Mouse (Mus musculus) T-helper 17 cell (primary cell): ENCODE measurements around the gene Btbd7.

Experiments used
- in situ Hi-C, 2 experiments: fragments of 300-600 bp; cut with MboI, MseI; formaldehyde crosslinking; loops; 1 replicate in 1 of 2; 2 replicates in 1 of 2; pipeline ENCODE4 v1.15.1; 2025; ENCODE audit warnings: high pct_unique_total_duplicates in 2 of 2

Btbd7 gene

DNA sequence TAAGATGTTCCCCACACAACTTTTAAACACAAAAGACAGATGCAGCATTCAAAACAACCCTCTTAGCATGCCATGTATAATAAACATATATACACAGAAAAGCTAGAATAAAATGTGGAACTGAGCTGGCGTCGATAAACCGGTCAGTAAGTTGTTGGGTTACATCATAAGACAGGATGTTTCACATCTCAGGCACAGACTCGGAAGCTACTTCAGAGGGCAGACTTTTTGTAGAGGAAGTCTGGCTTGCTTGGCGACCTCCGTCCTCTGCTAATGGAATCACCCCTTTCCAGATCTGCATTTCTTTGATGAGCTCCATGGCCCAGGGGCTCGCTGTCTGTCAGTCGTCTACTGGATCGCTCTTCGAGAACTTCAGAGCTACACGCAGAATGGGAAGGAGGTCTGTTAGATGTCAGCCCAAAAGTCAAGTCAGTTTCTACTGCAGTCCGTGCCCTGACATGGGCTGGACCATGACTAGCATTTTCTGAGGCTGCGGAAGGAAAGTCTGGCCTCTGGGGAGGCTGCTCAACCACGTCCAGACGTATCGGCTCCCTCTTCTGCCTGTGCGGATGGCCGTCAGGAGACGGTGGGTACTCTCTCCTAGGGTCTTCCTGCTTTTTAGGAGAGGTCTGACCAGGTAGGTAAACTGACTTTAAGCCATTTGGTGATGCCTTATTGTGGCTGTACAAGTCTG is 93.2 kb downstream of the Btbd7 start:
- in situ Hi-C loops: no loop called here

- in situ Hi-C loops: no loop called here
These were observed 95.4 kb downstream of the Btbd7 start for GRCm38 (mm10) chr12:102782841-102783240.

DNA sequence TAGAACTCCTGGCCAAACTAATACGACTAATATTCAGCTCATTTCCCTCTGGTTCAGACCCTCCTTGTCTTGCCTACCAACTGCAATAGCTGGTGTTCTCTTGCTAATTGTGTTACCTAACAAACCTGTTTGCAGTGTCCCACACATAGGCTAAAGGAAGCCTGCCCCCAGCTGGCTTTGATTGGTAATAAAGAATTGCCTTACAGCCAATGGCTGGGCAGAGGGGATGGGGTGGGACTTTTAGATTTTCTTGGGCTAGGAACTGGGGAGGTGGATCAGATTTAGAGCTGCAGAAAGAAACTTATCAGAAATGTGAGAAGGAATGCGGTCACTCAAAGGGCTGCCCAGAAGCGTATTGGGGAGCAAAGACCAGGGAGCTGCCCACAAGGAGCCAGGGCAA is 98.8 kb downstream of the Btbd7 start:
- in situ Hi-C loops: no loop called here

DNA sequence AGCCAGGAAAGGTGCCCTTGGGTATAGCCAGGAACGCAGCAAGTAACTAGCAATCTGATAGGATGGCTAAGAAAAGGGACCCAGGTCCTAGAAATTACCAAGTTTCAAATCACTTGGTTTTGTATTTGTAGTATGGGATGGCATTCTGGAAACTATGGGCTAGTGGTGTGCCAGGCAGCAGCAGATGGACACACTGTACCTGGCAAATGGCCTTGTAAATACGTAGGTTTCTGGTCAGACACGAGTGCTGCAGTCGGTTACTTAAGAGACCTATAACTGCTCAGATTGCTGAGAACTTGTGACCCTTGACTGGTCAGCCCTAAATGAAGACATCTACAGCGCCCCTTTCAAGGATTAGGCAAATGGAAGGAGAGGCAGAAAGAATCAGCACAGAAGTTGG is 100.1 kb downstream of the Btbd7 start:
- in situ Hi-C loops: no loop called here

GRCm38 (mm10) chr12:102776035-102776434 is 102.2 kb downstream of the Btbd7 start:
- in situ Hi-C loops: no loop called here

- in situ Hi-C loops: loop anchor here in 1 of 2 experiments (25.0 kb wide), 1 partner anchor 1685 kb away; the partner anchor contains the start of gene Ppp4r3a
These were observed 105.6 kb downstream of the Btbd7 start for GRCm38 (mm10) chr12:102772676-102773075.

GRCm38 (mm10) chr12:102771601-102772000 is 106.7 kb downstream of the Btbd7 start:
- in situ Hi-C loops: loop anchor here in 1 of 2 experiments (25.0 kb wide), 1 partner anchor 1684 kb away; the partner anchor contains the start of gene Ppp4r3a

GRCm38 (mm10) chr12:102769000-102769399 is 109.3 kb downstream of the Btbd7 start:
- in situ Hi-C loops: loop anchor here (5.0 to 25.0 kb wide), 2 partner anchors 108 to 1682 kb away; partner anchors contain the start of genes Btbd7 (in 1 of the 2) and Ppp4r3a (in 1 of the 2)

DNA sequence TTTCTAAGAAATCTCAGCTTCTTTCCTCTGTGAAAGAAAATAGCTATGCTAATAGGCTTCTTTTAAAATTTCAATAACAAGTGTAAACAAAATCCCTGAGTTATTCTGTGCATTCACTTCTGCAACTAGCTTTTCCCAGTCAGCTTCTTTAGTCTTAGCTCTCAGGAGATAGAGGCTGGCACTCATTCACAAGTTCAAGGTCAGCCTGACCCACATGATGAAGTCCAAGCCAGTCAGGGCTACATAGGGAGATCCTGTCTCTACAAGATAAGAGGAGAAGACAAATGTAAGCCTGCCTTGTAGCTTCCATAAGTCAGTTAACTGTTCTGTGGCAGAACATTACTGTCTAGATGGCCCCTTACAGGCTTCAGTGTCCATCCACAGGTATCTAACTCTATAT is 114.6 kb downstream of the Btbd7 start:
- in situ Hi-C loops: loop anchor here in 1 of 2 experiments (25.0 kb wide), 1 partner anchor 1676 kb away; the partner anchor contains the start of gene Ppp4r3a

- in situ Hi-C loops: loop anchor here in 1 of 2 experiments (25.0 kb wide), 1 partner anchor 1674 kb away; the partner anchor contains the start of gene Ppp4r3a
These were observed 116.6 kb downstream of the Btbd7 start for GRCm38 (mm10) chr12:102761668-102762067.

GRCm38 (mm10) chr12:102758936-102759335 is 119.3 kb downstream of the Btbd7 start:
- in situ Hi-C loops: loop anchor here in 1 of 2 experiments (10.0 to 25.0 kb wide), 2 partner anchors 1034 to 1672 kb away; partner anchors contain the start of gene Ppp4r3a

GRCm38 (mm10) chr12:102758403-102758756 is 119.9 kb downstream of the Btbd7 start, which contains the start of gene Gm20604:
TSS of gene Gm20604 (minus strand) at chr12:102758672.
- in situ Hi-C loops: loop anchor here in 1 of 2 experiments (10.0 to 25.0 kb wide), 2 partner anchors 1034 to 1671 kb away; partner anchors contain the start of gene Ppp4r3a

- in situ Hi-C loops: loop anchor here in 1 of 2 experiments (10.0 to 25.0 kb wide), 2 partner anchors 1033 to 1671 kb away; partner anchors contain the start of gene Ppp4r3a
These were observed 120.4 kb downstream of the Btbd7 start, which contains the start of the genes Gm28051, Gon7 and Ubr7 for GRCm38 (mm10) chr12:102757689-102758402. TSS of gene Gm28051 (minus strand) at chr12:102757765. TSS of gene Gon7 (minus strand) at chr12:102757803. TSS of gene Ubr7 (plus strand) at chr12:102757967.

- in situ Hi-C loops: loop anchor here in 1 of 2 experiments (10.0 to 25.0 kb wide), 2 partner anchors 1032 to 1670 kb away; partner anchors contain the start of gene Ppp4r3a
These were observed 121.1 kb downstream of the Btbd7 start for GRCm38 (mm10) chr12:102757055-102757688.

DNA sequence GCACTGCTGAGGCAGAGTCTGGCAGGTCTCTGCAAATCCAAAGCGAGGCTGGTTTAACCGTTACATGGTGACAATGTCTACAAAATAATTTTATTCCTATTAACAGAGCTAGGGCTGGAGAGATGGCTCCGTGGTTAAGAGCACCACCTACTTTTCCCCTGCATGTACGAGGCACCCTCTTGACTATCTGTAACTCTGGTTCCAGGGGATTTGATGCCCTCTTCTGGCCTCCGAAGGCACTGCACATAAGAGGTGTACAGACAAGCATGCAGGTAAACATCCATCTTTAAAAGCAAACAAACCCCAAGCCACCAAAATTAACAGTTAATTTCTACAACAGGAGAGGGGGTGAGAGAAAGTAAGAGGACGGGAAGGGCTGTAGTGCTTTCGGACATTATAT is 122.0 kb downstream of the Btbd7 start:
- in situ Hi-C loops: loop anchor here in 1 of 2 experiments (10.0 to 25.0 kb wide), 2 partner anchors 1032 to 1669 kb away; partner anchors contain the start of gene Ppp4r3a

- in situ Hi-C loops: loop anchor here in 1 of 2 experiments (25.0 kb wide), 1 partner anchor 589 kb away; no protein-coding TSS in a partner anchor
These were observed 130.0 kb downstream of the Btbd7 start for GRCm38 (mm10) chr12:102748256-102748655.

DNA sequence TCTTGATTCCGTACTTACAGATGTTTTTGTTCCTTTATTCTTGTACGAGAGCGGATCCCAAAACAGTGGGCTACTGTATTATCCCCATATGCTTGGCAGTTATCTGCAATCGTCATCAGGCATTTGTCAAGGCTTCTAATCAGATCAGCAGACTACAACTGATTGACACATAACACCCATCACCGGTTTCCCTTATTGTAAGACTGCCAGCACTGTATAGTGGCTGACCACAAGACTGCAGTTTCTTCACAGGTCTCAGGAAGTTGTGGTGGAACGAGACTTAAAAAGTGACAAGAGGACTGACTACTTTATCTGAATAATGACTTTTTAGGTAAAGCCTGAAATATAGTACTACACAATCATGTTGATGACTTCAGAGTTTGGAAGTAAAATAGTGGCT is 133.4 kb downstream of the Btbd7 start:
- in situ Hi-C loops: loop anchor here in 1 of 2 experiments (25.0 kb wide), 1 partner anchor 592 kb away; no protein-coding TSS in a partner anchor

- in situ Hi-C loops: loop anchor here in 1 of 2 experiments (25.0 kb wide), 1 partner anchor 593 kb away; no protein-coding TSS in a partner anchor
These were observed 134.4 kb downstream of the Btbd7 start, which contains the start of the genes Moap1 and Tmem251 for GRCm38 (mm10) chr12:102743589-102744574. TSS of gene Moap1 (minus strand) at chr12:102743661. TSS of gene Tmem251 (plus strand) at chr12:102743762.

GRCm38 (mm10) chr12:102743036-102743588 is 135.2 kb downstream of the Btbd7 start:
- in situ Hi-C loops: loop anchor here in 1 of 2 experiments (25.0 kb wide), 1 partner anchor 594 kb away; no protein-coding TSS in a partner anchor
